10 mouse cellular contexts compared by ENCODE assay signal in the genomic region with DNA sequence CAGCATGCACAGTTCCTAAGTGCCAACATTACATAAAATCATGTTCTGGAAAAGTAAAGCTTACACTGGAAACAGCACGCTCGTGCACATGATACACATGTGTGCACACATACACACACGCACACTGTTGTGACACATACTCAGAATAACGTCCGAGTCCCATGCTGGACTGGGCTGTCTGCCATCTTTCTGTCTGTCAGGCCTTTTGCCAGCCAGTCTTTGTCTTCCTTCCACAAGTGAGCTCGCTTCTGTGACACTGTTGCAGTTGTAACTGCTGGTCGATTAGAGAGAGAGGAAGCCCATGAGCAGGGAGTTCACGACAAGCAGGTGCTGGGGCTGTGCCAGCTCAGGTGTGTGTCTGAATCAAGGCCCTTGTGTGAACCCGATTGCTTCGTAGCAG. TPM values are rescaled to one million over a fixed set of nuclear protein-coding genes. Genes with fewer than 3 reads are reported as not detected.
A peak's percentile ranks its signal among the peaks of the same experiment; 100 is the strongest.
DNase-seq lines count a peak whose midpoint lies in the region; ATAC-seq and TF ChIP-seq lines count a peak whose summit lies in the region.
"Had no signal": no experiment of that assay in that cellular context is flagged by ENCODE, and none has a peak within 500 bp of the region (broad histone marks: within the 10 kb centered on the region; RNA-seq: fewer than 3 reads in every experiment).

No protein-coding gene starts in this region.

- peak overlapping the region; percentile 72 for H3K27ac ChIP-seq in hindbrain, embryonic 13.5 days
- H3K27ac ChIP-seq in hindbrain, embryonic 11.5 days (ENCODE audit: low read depth, low read length): no peak overlapping the region
- peak overlapping the region; percentile 22; the same call in 1 of the 2 replicates for H3K27ac ChIP-seq in hindbrain, postnatal 0 days
- H3K27ac ChIP-seq: embryonic facial prominence, embryonic 12.5 days had no signal

- no peak for TF ChIP-seq CTCF in hindbrain, postnatal 0 days (IDR thresholded peaks at IDR 0.05; ENCODE audit: low read depth)

- H3K9me3 ChIP-seq in hindbrain, embryonic 13.5 days: no peaks in the 10 kb centered on the region
- no peaks in the 10 kb centered on the region for H3K9me3 ChIP-seq in hindbrain, embryonic 11.5 days (ENCODE audit: control insufficient read depth, low read length)
- H3K9me3 ChIP-seq in hindbrain, postnatal 0 days (ENCODE audit: low read length): no peaks in the 10 kb centered on the region
- H3K9me3 ChIP-seq: embryonic facial prominence, embryonic 12.5 days; G1E had no signal

- no peak overlapping the region for H3K4me3 ChIP-seq in hindbrain, embryonic 13.5 days
- H3K4me3 ChIP-seq in hindbrain, embryonic 11.5 days (ENCODE audit: low read depth, low read length): no peak overlapping the region
- no peak overlapping the region for H3K4me3 ChIP-seq in hindbrain, postnatal 0 days (ENCODE audit: low read length)
- H3K4me3 ChIP-seq: embryonic facial prominence, embryonic 12.5 days had no signal

- peaks cover 38% of the 10 kb centered on the region for H3K36me3 ChIP-seq in hindbrain, embryonic 13.5 days
- 0 out of 2 replicates have a peak, but pooled peaks cover 2% of the 10 kb centered on the region for H3K36me3 ChIP-seq in hindbrain, embryonic 11.5 days (ENCODE audit: control insufficient read depth, insufficient read depth, low read length)
- H3K36me3 ChIP-seq in hindbrain, postnatal 0 days (ENCODE audit: insufficient read depth, low read length): peaks cover 9% of the 10 kb centered on the region; the same call in 1 of the 2 replicates

- 0 out of 2 replicates have a peak overlapping the region, but pooled peaks have one; percentile 29 for H3K9ac ChIP-seq in hindbrain, embryonic 13.5 days
- no peak overlapping the region for H3K9ac ChIP-seq in hindbrain, embryonic 11.5 days (ENCODE audit: low read depth, low read length)
- no peak overlapping the region for H3K9ac ChIP-seq in hindbrain, postnatal 0 days (replicated peaks; ENCODE audit: low read length)
- H3K9ac ChIP-seq: embryonic facial prominence, embryonic 12.5 days had no signal

- no peak for DNase-seq in hindbrain, embryonic 11.5 days (ENCODE audit: low spot score)
- peak; percentile 19 for DNase-seq in NIH3T3 (ENCODE audit: low read depth)
- peak; percentile 77 to 79 for DNase-seq in cerebellum, postnatal 10 days
- peak; percentile 69 for DNase-seq in hindbrain, postnatal 0 days (ENCODE audit: low spot score)
- no peak for DNase-seq in thymus, postnatal 4 days
- DNase-seq in right cerebral cortex, adult 18-20 months: no peak

- H3K4me2 ChIP-seq in hindbrain, embryonic 13.5 days: no peak overlapping the region
- H3K4me2 ChIP-seq in hindbrain, embryonic 11.5 days (replicated peaks; ENCODE audit: low read depth, low read length): no peak overlapping the region
- H3K4me2 ChIP-seq in hindbrain, postnatal 0 days (ENCODE audit: low read depth, low read length): no peak overlapping the region
- H3K4me2 ChIP-seq: embryonic facial prominence, embryonic 12.5 days had no signal

- 77% methylated on average over 10 of the region's 10 CpGs for WGBS in hindbrain, embryonic 13.5 days
- WGBS in hindbrain, embryonic 11.5 days: 90% methylated on average over 10 of the region's 10 CpGs
- WGBS in hindbrain, postnatal 0 days: 37% methylated on average over 10 of the region's 10 CpGs

- H3K27me3 ChIP-seq in hindbrain, embryonic 13.5 days: no peaks in the 10 kb centered on the region
- H3K27me3 ChIP-seq in hindbrain, embryonic 11.5 days (ENCODE audit: control insufficient read depth, insufficient read depth, low read length): no peaks in the 10 kb centered on the region
- no peaks in the 10 kb centered on the region for H3K27me3 ChIP-seq in hindbrain, postnatal 0 days (ENCODE audit: insufficient read depth, low read length)
- H3K27me3 ChIP-seq: embryonic facial prominence, embryonic 12.5 days had no signal

- peaks cover 26% of the 10 kb centered on the region for H3K4me1 ChIP-seq in hindbrain, embryonic 13.5 days (replicated peaks)
- H3K4me1 ChIP-seq in hindbrain, embryonic 11.5 days (replicated peaks; ENCODE audit: control insufficient read depth, insufficient read depth, low read length): no peaks in the 10 kb centered on the region
- no peaks in the 10 kb centered on the region for H3K4me1 ChIP-seq in hindbrain, postnatal 0 days (ENCODE audit: insufficient read depth, low read length)
- H3K4me1 ChIP-seq: embryonic facial prominence, embryonic 12.5 days had no signal

- no peak; the same call in 1 of the 2 replicates for ATAC-seq in hindbrain, embryonic 13.5 days (ENCODE audit: low FRiP score)
- no peak for ATAC-seq in hindbrain, embryonic 11.5 days (ENCODE audit: low FRiP score)
- ATAC-seq in hindbrain, postnatal 0 days: peak; percentile 73
- no peak for ATAC-seq in monocyte, adult 5-6 weeks (replicated peaks; ENCODE audit: insufficient number of reproducible peaks, low FRiP score, low TSS enrichment, poor library complexity, severe bottlenecking)

RNA-seq across cellular contexts. Expression of a gene that starts 57.3 kb away (rescaled TPM):
- polyA plus RNA-seq in hindbrain, embryonic 13.5 days (2015; fragmentation: Nextera tagmentation; extraction: Ambion mirVana): 54.8 and 55.2 TPM in 2 replicates
- polyA plus RNA-seq in hindbrain, embryonic 11.5 days (2014; fragmentation: Nextera tagmentation; extraction: Ambion mirVana): 61.1 and 61.7 TPM in 2 replicates
- total RNA-seq in hindbrain, postnatal 0 days (2014; rRNA removed): 65.1 and 69.5 TPM in 2 replicates
- polyA plus RNA-seq in hindbrain, postnatal 0 days (2015; fragmentation: Nextera tagmentation; extraction: Ambion mirVana): 33.6 and 34.8 TPM in 2 replicates
- 17.6 to 27.7 TPM (median 24.7 TPM) in 3 replicates for total RNA-seq in monocyte, adult 5-6 weeks (2017)

RNA-seq across cellular contexts. Expression of a gene that starts 57.6 kb away (rescaled TPM):
- polyA plus RNA-seq in hindbrain, embryonic 13.5 days (2015; fragmentation: Nextera tagmentation; extraction: Ambion mirVana): 95.5 and 97.1 TPM in 2 replicates
- polyA plus RNA-seq in hindbrain, embryonic 11.5 days (2014; fragmentation: Nextera tagmentation; extraction: Ambion mirVana): 75.6 and 93.4 TPM in 2 replicates
- total RNA-seq in hindbrain, postnatal 0 days (2014; rRNA removed): 28.4 and 67.3 TPM in 2 replicates
- polyA plus RNA-seq in hindbrain, postnatal 0 days (2015; fragmentation: Nextera tagmentation; extraction: Ambion mirVana): 88.0 and 101 TPM in 2 replicates
- 77.1 to 114 TPM (median 103 TPM) in 3 replicates for total RNA-seq in monocyte, adult 5-6 weeks (2017)

Comparison
In these comparisons a context has a peak if more than half of its experiments do, and no peak if none do; other contexts are left out.
1. DNase-seq: peak in NIH3T3 (single experiment), cerebellum, postnatal 10 days (2 of 2) and hindbrain, postnatal 0 days (single experiment); none in hindbrain, embryonic 11.5 days (single experiment), thymus, postnatal 4 days (single experiment) and right cerebral cortex, adult 18-20 months (single experiment).